Mouse (Mus musculus) limb, embryonic 15.5 days (tissue): Measurements from ENCODE around the gene Colq. TPM values are rescaled to one million over a fixed set of nuclear protein-coding genes. Genes with fewer than 3 reads are reported as not detected.

ENCODE experiments used
- ATAC-seq: fragments of 200-750 bp; cut with Nextera tagmentation; 2 replicates; pipeline ENCODE4 v1.8.0; 2017; ENCODE audit warnings: low read depth, moderate TSS enrichment; ENCODE audit not compliant: insufficient number of reproducible peaks, low FRiP score, low TSS enrichment
- H3K27ac ChIP-seq: fragments of 300-500 bp; sonication (generic); 2 replicates; pipeline ENCODE4 v1.5.1; 2015; ENCODE audit warnings: moderate library complexity, mild to moderate bottlenecking, inconsistent platforms
- H3K27me3 ChIP-seq: fragments of 300-500 bp; sonication (generic); 2 replicates; pipeline ENCODE4 v1.6.1; 2015; ENCODE audit warnings: inconsistent platforms
- H3K36me3 ChIP-seq: fragments of 300-500 bp; sonication (generic); 2 replicates; pipeline ENCODE4 v1.6.1; 2015; ENCODE audit warnings: inconsistent platforms
- H3K4me1 ChIP-seq: fragments of 300-500 bp; sonication (generic); 2 replicates; pipeline ENCODE4 v1.6.1; 2015; ENCODE audit warnings: inconsistent platforms
- H3K4me2 ChIP-seq: fragments of 300-500 bp; sonication (generic); 2 replicates; pipeline ENCODE4 v1.6.1; 2015; ENCODE audit warnings: mild to moderate bottlenecking, inconsistent platforms
- H3K4me3 ChIP-seq: fragments of 300-500 bp; sonication (generic); 2 replicates; pipeline ENCODE4 v1.5.1; 2015; ENCODE audit warnings: mild to moderate bottlenecking, inconsistent platforms
- H3K9ac ChIP-seq: fragments of 300-500 bp; sonication (generic); 2 replicates; pipeline ENCODE4 v1.6.1; 2015; ENCODE audit warnings: inconsistent platforms
- H3K9me3 ChIP-seq: fragments of 300-500 bp; sonication (generic); 2 replicates; pipeline ENCODE4 v1.6.1; 2016; ENCODE audit warnings: inconsistent platforms
- WGBS: fragments of 180-500 bp; shearing (Covaris S2); methylation state at CpG from one replicate; pipeline ENCODE4 v1.1.7; 2015; 5-methylcytosine and 5-hydroxymethylcytosine counted together
- polyA plus RNA-seq: library from polyadenylated mRNA; unstranded; fragments of >200 nt; fragmentation: Nextera tagmentation; extraction: Ambion mirVana; gene quantifications from 2 replicates; pipeline ENCODE4 v1.2.1, GENCODE M21; 2015

Colq gene
- polyA plus RNA-seq, 1 experiment from 2014 or later: 3.6 TPM

GRCm38 (mm10) chr14:31601908-31602615 lies 10.9 kb upstream of the Colq start:
- peaks cover 3% of the 10 kb centered on the region; the same call in 1 of the 2 replicates for H3K4me1 ChIP-seq
- H3K9ac ChIP-seq: no peak overlapping the region
- H3K27me3 ChIP-seq: no peaks in the 10 kb centered on the region
- 93% methylated on average over 14 of the region's 14 CpGs for WGBS
- no peak overlapping the region for H3K4me3 ChIP-seq
- H3K9me3 ChIP-seq: no peaks in the 10 kb centered on the region
- no peak overlapping the region for H3K4me2 ChIP-seq
- no peak overlapping the region for H3K27ac ChIP-seq
- H3K36me3 ChIP-seq: no peaks in the 10 kb centered on the region
- ATAC-seq: no peak

GRCm38 (mm10) chr14:31597446-31597845 lies 6.3 kb upstream of the Colq start:
- no peaks in the 10 kb centered on the region for H3K9me3 ChIP-seq
- no peak overlapping the region for H3K27ac ChIP-seq
- no peak for ATAC-seq
- WGBS: 94% methylated on average over 4 of the region's 4 CpGs
- H3K4me2 ChIP-seq: no peak overlapping the region
- H3K4me3 ChIP-seq: no peak overlapping the region
- H3K36me3 ChIP-seq: no peaks in the 10 kb centered on the region
- H3K4me1 ChIP-seq: peaks cover 3% of the 10 kb centered on the region; the same call in 1 of the 2 replicates
- no peaks in the 10 kb centered on the region for H3K27me3 ChIP-seq
- H3K9ac ChIP-seq: no peak overlapping the region

- H3K36me3 ChIP-seq: no peaks in the 10 kb centered on the region
- WGBS: 78% methylated on average over 7 of the region's 7 CpGs
- no peak overlapping the region for H3K4me2 ChIP-seq
- H3K27me3 ChIP-seq: no peaks in the 10 kb centered on the region
- H3K4me3 ChIP-seq: no peak overlapping the region
- no peak for ATAC-seq
- H3K4me1 ChIP-seq: peaks cover 3% of the 10 kb centered on the region; the same call in 1 of the 2 replicates
- H3K9ac ChIP-seq: no peak overlapping the region
- H3K27ac ChIP-seq: no peak overlapping the region
- H3K9me3 ChIP-seq: no peaks in the 10 kb centered on the region
These were observed 5.3 kb upstream of the Colq start for GRCm38 (mm10) chr14:31596408-31596807.

- ATAC-seq: no peak
These were observed 3.5 kb upstream of the Colq start for GRCm38 (mm10) chr14:31594693-31595092.

GRCm38 (mm10) chr14:31593036-31593435 lies 1.9 kb upstream of the Colq start:
- Histone ChIP-seq H3K4me2 (no peak overlapping the region), H3K9me3 (no peaks in the 10 kb centered on the region), H3K27me3 (no peaks in the 10 kb centered on the region), H3K4me1 (no peaks in the 10 kb centered on the region), H3K9ac (no peak overlapping the region), H3K36me3 (no peaks in the 10 kb centered on the region), H3K4me3 (no peak overlapping the region), H3K27ac (no peak overlapping the region)
- ATAC-seq: no peak
- WGBS: 84% methylated on average over 2 of the region's 2 CpGs

More at GRCm38 (mm10) chr14:31594693-31595092, 3.5 kb upstream of the Colq start:
- H3K4me1 ChIP-seq: no peaks in the 10 kb centered on the region
- H3K4me3 ChIP-seq: no peak overlapping the region
- no peaks in the 10 kb centered on the region for H3K9me3 ChIP-seq
- H3K27ac ChIP-seq: no peak overlapping the region
- WGBS: 43% methylated on average over 3 of the region's 3 CpGs
- H3K4me2 ChIP-seq: no peak overlapping the region
- no peaks in the 10 kb centered on the region for H3K27me3 ChIP-seq
- no peaks in the 10 kb centered on the region for H3K36me3 ChIP-seq
- H3K9ac ChIP-seq: no peak overlapping the region

GRCm38 (mm10) chr14:31586451-31586850 lies 4.7 kb downstream of the Colq start:
- H3K9ac ChIP-seq: no peak overlapping the region
- WGBS: 79% methylated on average over 8 of the region's 8 CpGs
- H3K27me3 ChIP-seq: no peaks in the 10 kb centered on the region
- H3K4me1 ChIP-seq: no peaks in the 10 kb centered on the region
- no peaks in the 10 kb centered on the region for H3K36me3 ChIP-seq
- H3K4me3 ChIP-seq: no peak overlapping the region
- H3K4me2 ChIP-seq: no peak overlapping the region
- no peak for ATAC-seq
- no peaks in the 10 kb centered on the region for H3K9me3 ChIP-seq
- no peak overlapping the region for H3K27ac ChIP-seq

GRCm38 (mm10) chr14:31583082-31583481 lies 8.1 kb downstream of the Colq start:
- WGBS: 82% methylated on average over 8 of the region's 9 CpGs
- Histone ChIP-seq H3K4me3 (no peak overlapping the region), H3K36me3 (no peaks in the 10 kb centered on the region), H3K9ac (no peak overlapping the region), H3K4me1 (no peaks in the 10 kb centered on the region), H3K27ac (no peak overlapping the region), H3K4me2 (no peak overlapping the region), H3K27me3 (no peaks in the 10 kb centered on the region), H3K9me3 (no peaks in the 10 kb centered on the region)
- ATAC-seq: no peak

GRCm38 (mm10) chr14:31577966-31578735 lies 13.0 kb downstream of the Colq start:
- Histone ChIP-seq H3K4me2 (no peak overlapping the region), H3K9me3 (no peaks in the 10 kb centered on the region), H3K27ac (no peak overlapping the region), H3K9ac (no peak overlapping the region), H3K36me3 (no peaks in the 10 kb centered on the region), H3K4me1 (peaks cover 14% of the 10 kb centered on the region), H3K27me3 (no peaks in the 10 kb centered on the region), H3K4me3 (no peak overlapping the region)
- no peak for ATAC-seq
- WGBS: 27% methylated on average over 9 of the region's 9 CpGs

- H3K4me2 ChIP-seq: no peak overlapping the region
- WGBS: 38% methylated on average over 10 of the region's 10 CpGs
These were observed 14.1 kb downstream of the Colq start for GRCm38 (mm10) chr14:31576846-31577697.

GRCm38 (mm10) chr14:31575866-31576265 lies 15.3 kb downstream of the Colq start:
- Histone ChIP-seq H3K4me3 (no peak overlapping the region), H3K27me3 (no peaks in the 10 kb centered on the region), H3K4me1 (peaks cover 14% of the 10 kb centered on the region), H3K36me3 (no peaks in the 10 kb centered on the region), H3K4me2 (no peak overlapping the region), H3K9ac (no peak overlapping the region), H3K27ac (no peak overlapping the region), H3K9me3 (no peaks in the 10 kb centered on the region)
- WGBS: 56% methylated on average over 9 of the region's 9 CpGs
- no peak for ATAC-seq

More at GRCm38 (mm10) chr14:31576846-31577697, 14.1 kb downstream of the Colq start:
- Histone ChIP-seq H3K27ac (no peak overlapping the region; the same call in 1 of the 2 replicates), H3K27me3 (no peaks in the 10 kb centered on the region), H3K9ac (no peak overlapping the region), H3K4me1 (peaks cover 14% of the 10 kb centered on the region), H3K4me3 (no peak overlapping the region), H3K9me3 (no peaks in the 10 kb centered on the region), H3K36me3 (no peaks in the 10 kb centered on the region)
- ATAC-seq: no peak

- Histone ChIP-seq H3K36me3 (no peaks in the 10 kb centered on the region), H3K4me2 (no peak overlapping the region), H3K9me3 (no peaks in the 10 kb centered on the region), H3K4me3 (no peak overlapping the region), H3K9ac (no peak overlapping the region), H3K27me3 (no peaks in the 10 kb centered on the region), H3K4me1 (peaks cover 14% of the 10 kb centered on the region), H3K27ac (no peak overlapping the region)
- WGBS: 89% methylated on average over 18 of the region's 18 CpGs
- no peak; the same call in 1 of the 2 replicates for ATAC-seq
These were observed 16.1 kb downstream of the Colq start for GRCm38 (mm10) chr14:31574903-31575665.
